Mouse (Mus musculus) heart, adult 2 months (tissue): ENCODE measurements at regions not wholly inside any gene's neighbourhood (a gene's known extent, or its start where the extent isn't known, plus 50 kb on each side); places are given as distances from the start of the nearest gene placed in this dataset.

Source experiments
- CTCF ChIP-seq: fragments of 200-600 bp; IDR thresholded peaks from 2 replicates; pipeline ENCODE4 v1.8.1; 2022; ENCODE audit warnings: antibody characterized with exemption, mild to moderate bottlenecking, moderate library complexity
- EP300 ChIP-seq: fragments of 200-500 bp; IDR thresholded peaks from 2 replicates; pipeline ENCODE4 v1.6.1; 2011; ENCODE audit warnings: low read depth, low read length, control low read depth; ENCODE audit not compliant: insufficient read depth
- POLR2A ChIP-seq: fragments of 200-500 bp; IDR thresholded peaks from 2 replicates; pipeline ENCODE4 v1.6.1; 2011; ENCODE audit warnings: mild to moderate bottlenecking, low read depth, low read length, control low read depth; ENCODE audit not compliant: insufficient read depth

- TF ChIP-seq EP300 (no peak), CTCF (no peak), POLR2A (no peak)
These were observed 237.2 kb downstream of the Tle4 start for GRCm38 (mm10) chr19:14360611-14361010.
